Mouse (Mus musculus) left cerebral cortex, adult 9 months (tissue): Measurements from ENCODE around the gene Naa16.

Experiments
- DNase-seq, 2 experiments: peaks; one replicate each; pipeline ENCODE4 v3.0.0; 2022; ENCODE audit warnings: low spot score in 2 of 2

Gene Naa16

GRCm38 (mm10) chr14:79275441-79275840 lies 115.1 kb downstream of the Naa16 start:
- DNase-seq, result no peak
